Mouse (Mus musculus) hindbrain, postnatal 0 days (tissue): Measurements from ENCODE around the gene Asap2. TPM values are rescaled to one million over a fixed set of nuclear protein-coding genes. Genes with fewer than 3 reads are reported as not detected.

Experiments used
- ATAC-seq: fragments of 200-750 bp; cut with Nextera tagmentation; 2 replicates; pipeline ENCODE4 v1.8.0; 2017; ENCODE audit warnings: mild to moderate bottlenecking, moderate TSS enrichment, moderate library complexity
- DNase-seq: peaks from one replicate; pipeline ENCODE4 v3.0.0-alpha.2; 2015; ENCODE audit warnings: low spot score
- H3K27ac ChIP-seq: fragments of 300-500 bp; sonication (generic); 2 replicates; pipeline ENCODE4 v1.5.1; 2014; ENCODE audit warnings: mild to moderate bottlenecking
- H3K27me3 ChIP-seq: fragments of 300-500 bp; sonication (generic); 2 replicates; pipeline ENCODE4 v1.6.1; 2014; ENCODE audit warnings: low read length, mixed read lengths; ENCODE audit not compliant: insufficient read depth
- H3K36me3 ChIP-seq: fragments of 300-500 bp; sonication (generic); 2 replicates; pipeline ENCODE4 v1.6.1; 2014; ENCODE audit warnings: low read length, mixed read lengths; ENCODE audit not compliant: insufficient read depth
- H3K4me1 ChIP-seq: fragments of 300-500 bp; sonication (generic); 2 replicates; pipeline ENCODE4 v1.6.1; 2014; ENCODE audit warnings: antibody characterized with exemption, low read length, mixed read lengths; ENCODE audit not compliant: insufficient read depth
- H3K4me2 ChIP-seq: fragments of 300-500 bp; sonication (generic); 2 replicates; pipeline ENCODE4 v1.6.1; 2014; ENCODE audit warnings: low read depth, mild to moderate bottlenecking, low read length, moderate library complexity, mixed read lengths
- H3K4me3 ChIP-seq: fragments of 300-500 bp; sonication (generic); 2 replicates; pipeline ENCODE4 v1.5.1; 2014; ENCODE audit warnings: low read length
- H3K9ac ChIP-seq: fragments of 300-500 bp; sonication (generic); replicated peaks from 2 replicates; pipeline ENCODE4 v1.6.1; 2014; ENCODE audit warnings: mild to moderate bottlenecking, low read length, moderate library complexity, mixed read lengths
- H3K9me3 ChIP-seq: fragments of 300-500 bp; sonication (generic); 2 replicates; pipeline ENCODE4 v1.6.1; 2016; ENCODE audit warnings: low read length, mixed read lengths
- CTCF ChIP-seq: IDR thresholded peaks from 2 replicates; pipeline ENCODE4 v1.5.1; 2016; ENCODE audit warnings: antibody characterized with exemption, control low read depth, low read depth
- WGBS: fragments of 180-500 bp; shearing (Covaris S2); extraction: QIAGEN DNeasy Blood & Tissue Kit; methylation state at CpG from one replicate; pipeline ENCODE4 v1.1.7; 2014; 5-methylcytosine and 5-hydroxymethylcytosine counted together
- polyA plus RNA-seq: library from polyadenylated mRNA; unstranded; fragments of >200 nt; fragmentation: Nextera tagmentation; extraction: Ambion mirVana; gene quantifications from 2 replicates; pipeline ENCODE4 v1.2.1, GENCODE M21; 2015
- total RNA-seq: library from RNA; depleted of rRNA; stranded (reverse); fragments of >200 nt; gene quantifications from 2 replicates; pipeline ENCODE4 v1.2.3, GENCODE M21; 2014

Asap2 gene
- total and polyA plus RNA-seq, 2 experiments from 2014 or later, result 15.7 to 22.8 TPM

- no peaks in the 10 kb centered on the region for H3K4me1 ChIP-seq
- H3K4me3 ChIP-seq, result no peak overlapping the region
- TF ChIP-seq CTCF, result peak; percentile 89
- no peaks in the 10 kb centered on the region for H3K9me3 ChIP-seq
- H3K27ac ChIP-seq, result no peak overlapping the region
- DNase-seq (peak; percentile 87), ATAC-seq (peak; percentile 92)
- no peaks in the 10 kb centered on the region for H3K27me3 ChIP-seq
- no peak overlapping the region for H3K4me2 ChIP-seq
- H3K36me3 ChIP-seq, result peaks cover 32% of the 10 kb centered on the region
- WGBS, result 72% methylated on average over 14 of the region's 14 CpGs
- no peak overlapping the region for H3K9ac ChIP-seq
Observed at GRCm38 (mm10) chr12:21265946-21266783, 275.9 kb downstream of the Asap2 start.

- H3K9ac ChIP-seq, result no peak overlapping the region
- H3K4me1 ChIP-seq, result no peaks in the 10 kb centered on the region
- no peak for TF ChIP-seq CTCF
- no peaks in the 10 kb centered on the region for H3K9me3 ChIP-seq
- H3K27ac ChIP-seq, result no peak overlapping the region
- peaks cover 38% of the 10 kb centered on the region for H3K36me3 ChIP-seq
- no peak for DNase-seq
- no peak overlapping the region for H3K4me2 ChIP-seq
- no peak overlapping the region for H3K4me3 ChIP-seq
- no peaks in the 10 kb centered on the region for H3K27me3 ChIP-seq
- 79% methylated on average over 2 of the region's 2 CpGs for WGBS
- no peak; the same call in 1 of the 2 replicates for ATAC-seq
Observed at GRCm38 (mm10) chr12:21266784-21267098, 276.5 kb downstream of the Asap2 start.

- TF ChIP-seq CTCF, result no peak
- DNase-seq, result no peak
Observed at GRCm38 (mm10) chr12:21268083-21268616, 277.9 kb downstream of the Asap2 start.

DNA sequence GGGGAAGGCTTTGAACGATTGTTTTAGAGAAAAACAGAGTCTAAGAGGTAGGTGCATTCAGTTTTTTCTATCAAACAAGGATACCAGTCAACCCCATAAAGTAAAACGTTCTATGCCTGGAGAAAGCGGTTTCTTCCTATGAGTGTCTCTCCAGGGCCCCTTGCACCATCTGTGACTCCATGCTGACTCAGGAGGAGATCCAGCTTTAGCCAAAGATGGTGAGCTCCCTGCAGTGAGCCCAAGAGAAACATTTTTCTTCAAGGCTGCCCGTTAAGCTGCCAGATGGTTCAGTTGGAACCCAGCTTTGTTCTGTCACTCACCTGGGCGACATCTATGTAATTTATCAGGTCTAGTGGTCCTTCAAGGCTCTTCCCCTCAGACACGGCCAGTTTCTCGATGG lies 284.2 kb downstream of the Asap2 start:
- 55% methylated on average over 7 of the region's 7 CpGs for WGBS
- no peak for DNase-seq
- peaks cover 21% of the 10 kb centered on the region for H3K36me3 ChIP-seq
- no peak overlapping the region for H3K4me2 ChIP-seq
- H3K27ac ChIP-seq, result no peak overlapping the region
- H3K27me3 ChIP-seq, result no peaks in the 10 kb centered on the region
- no peaks in the 10 kb centered on the region for H3K9me3 ChIP-seq
- no peak overlapping the region for H3K9ac ChIP-seq
- H3K4me1 ChIP-seq, result no peaks in the 10 kb centered on the region
- H3K4me3 ChIP-seq, result no peak overlapping the region
- ATAC-seq, result no peak
- TF ChIP-seq CTCF, result no peak

More at GRCm38 (mm10) chr12:21268083-21268616, 277.9 kb downstream of the Asap2 start:
- Histone ChIP-seq H3K27ac (no peak overlapping the region), H3K27me3 (no peaks in the 10 kb centered on the region), H3K9ac (no peak overlapping the region), H3K36me3 (peaks cover 38% of the 10 kb centered on the region), H3K4me3 (no peak overlapping the region), H3K4me2 (no peak overlapping the region), H3K4me1 (no peaks in the 10 kb centered on the region), H3K9me3 (no peaks in the 10 kb centered on the region)
- no peak for ATAC-seq
- 88% methylated on average over 8 of the region's 8 CpGs for WGBS

DNA sequence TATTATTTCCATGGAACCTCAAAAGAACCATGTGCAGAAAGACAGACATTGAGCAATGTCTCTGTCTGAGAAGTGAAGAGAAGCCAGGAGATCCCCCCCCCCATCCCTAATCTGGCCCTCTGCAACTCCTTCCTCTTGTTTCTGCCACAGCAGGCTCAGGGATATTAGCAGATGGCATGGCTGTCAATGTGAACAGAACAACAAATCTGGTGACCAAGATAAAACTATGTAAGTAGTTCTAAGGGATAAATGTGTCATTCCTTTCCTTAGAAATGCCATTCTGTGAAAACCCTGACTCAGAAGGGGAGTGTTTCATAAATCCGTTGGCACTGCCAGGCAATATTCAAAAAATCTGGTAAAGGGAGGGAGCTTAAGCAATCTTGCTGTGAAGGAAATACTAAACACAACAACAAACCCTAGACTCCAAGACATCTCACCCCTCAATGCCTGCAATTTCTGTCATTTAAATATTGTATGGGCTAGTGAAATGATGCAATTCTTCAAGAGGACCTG lies 287.1 kb downstream of the Asap2 start:
- Histone ChIP-seq H3K27me3 (no peaks in the 10 kb centered on the region), H3K27ac (no peak overlapping the region), H3K36me3 (no peaks in the 10 kb centered on the region), H3K4me3 (no peak overlapping the region), H3K9me3 (no peaks in the 10 kb centered on the region), H3K4me2 (no peak overlapping the region), H3K4me1 (no peaks in the 10 kb centered on the region), H3K9ac (no peak overlapping the region)
- ATAC-seq, result no peak
- no peak for TF ChIP-seq CTCF
- WGBS, result 78% methylated on average over 1 of the region's 1 CpGs
- no peak for DNase-seq

GRCm38 (mm10) chr12:21284761-21285441 lies 294.6 kb downstream of the Asap2 start, which contains the start of gene Cpsf3:
Cpsf3 (plus strand) TSS chr12:21285391.
- 59% methylated on average over 11 of the region's 11 CpGs for WGBS
- Histone ChIP-seq H3K36me3 (no peaks in the 10 kb centered on the region), H3K4me2 (peak within 1 kb of the TSS; percentile 91), H3K27me3 (no peaks in the 10 kb centered on the region), H3K4me3 (peak within 1 kb of the TSS; percentile 85), H3K4me1 (no peaks in the 10 kb centered on the region), H3K9ac (peak within 1 kb of the TSS; percentile 77), H3K9me3 (no peaks in the 10 kb centered on the region), H3K27ac (peak within 1 kb of the TSS; percentile 88)
- ATAC-seq (no peak), DNase-seq (no peak)
- peak; percentile 31 for TF ChIP-seq CTCF
